ENCODE assay signal across 8 mouse cellular contexts in genomic region chr17:7443822-7444221, GRCm38 (mm10). TPM values are rescaled to one million over a fixed set of nuclear protein-coding genes. Genes with fewer than 3 reads are reported as not detected.
DNase-seq lines count a peak whose midpoint lies in the region; ATAC-seq lines count a peak whose summit lies in the region.

No protein-coding gene starts in this region.

- H3K36me3 ChIP-seq in midbrain, embryonic 14.5 days (ENCODE audit: control insufficient read depth, insufficient read depth, low read length) = no peaks in the 10 kb centered on the region
- H3K36me3 ChIP-seq in midbrain, embryonic 13.5 days = no peaks in the 10 kb centered on the region

- no peak overlapping the region for H3K27ac ChIP-seq in midbrain, embryonic 14.5 days (replicated peaks; ENCODE audit: low read depth, low read length)
- H3K27ac ChIP-seq in midbrain, embryonic 13.5 days = no peak overlapping the region

- no peak overlapping the region for H3K4me3 ChIP-seq in midbrain, embryonic 14.5 days (replicated peaks; ENCODE audit: low read depth, low read length)
- no peak overlapping the region for H3K4me3 ChIP-seq in midbrain, embryonic 13.5 days (replicated peaks)

- H3K4me1 ChIP-seq in midbrain, embryonic 14.5 days (ENCODE audit: control insufficient read depth, insufficient read depth, low read length) = no peaks in the 10 kb centered on the region
- no peaks in the 10 kb centered on the region for H3K4me1 ChIP-seq in midbrain, embryonic 13.5 days (replicated peaks)

- no peaks in the 10 kb centered on the region for H3K9me3 ChIP-seq in midbrain, embryonic 14.5 days (ENCODE audit: control insufficient read depth, low read length)
- H3K9me3 ChIP-seq in midbrain, embryonic 13.5 days = no peaks in the 10 kb centered on the region

- WGBS in midbrain, embryonic 14.5 days = 67% methylated on average over 1 of the region's 1 CpGs
- 74% methylated on average over 1 of the region's 1 CpGs for WGBS in midbrain, embryonic 13.5 days

- H3K9ac ChIP-seq in midbrain, embryonic 14.5 days (replicated peaks; ENCODE audit: low read length) = no peak overlapping the region
- H3K9ac ChIP-seq in midbrain, embryonic 13.5 days (replicated peaks) = no peak overlapping the region

- H3K27me3 ChIP-seq in midbrain, embryonic 14.5 days (ENCODE audit: control insufficient read depth, insufficient read depth, low read length) = no peaks in the 10 kb centered on the region
- H3K27me3 ChIP-seq in midbrain, embryonic 13.5 days = no peaks in the 10 kb centered on the region

- DNase-seq in cerebellum, adult 18-20 months = peak; percentile 6 to 18
- DNase-seq in cerebellum, adult 9-11 months = no peak
- DNase-seq in midbrain, embryonic 14.5 days = peak; percentile 89
- DNase-seq in embryo, embryonic 11.5 days (ENCODE audit: low read depth, low spot score) = peak; percentile 54
- DNase-seq in layer of hippocampus, adult 11-12 months (ENCODE audit: low spot score) = peak; percentile 70
- DNase-seq in lung, postnatal 25 days (ENCODE audit: low spot score) = peak; percentile 26
- peak; percentile 41 for DNase-seq in thymus, postnatal 25 days

- no peak for ATAC-seq in midbrain, embryonic 14.5 days (ENCODE audit: low FRiP score, low TSS enrichment)
- ATAC-seq in midbrain, embryonic 13.5 days = no peak

- H3K4me2 ChIP-seq in midbrain, embryonic 14.5 days (ENCODE audit: low read length) = no peak overlapping the region
- no peak overlapping the region for H3K4me2 ChIP-seq in midbrain, embryonic 13.5 days (replicated peaks)

RNA-seq across cellular contexts. Expression of gene Unc93a2, which starts 58.6 kb away (rescaled TPM):
- polyA plus RNA-seq in midbrain, embryonic 14.5 days (2014; fragmentation: Nextera tagmentation; extraction: Ambion mirVana) = not detected in 2 replicates
- polyA plus RNA-seq in midbrain, embryonic 13.5 days (2015; fragmentation: Nextera tagmentation; extraction: Ambion mirVana) = not detected in 2 replicates
